Mouse (Mus musculus): ENCODE data around the gene Obox2. TPM values are rescaled to one million over a fixed set of nuclear protein-coding genes. Genes with fewer than 3 reads are reported as not detected.
"Not testable (repeated sequence)": the region's sequence is repeated elsewhere in the genome, so short reads cannot be mapped to it uniquely, and the experiment has no call there.

The Obox2 gene
- not detected in 2 replicates for polyA plus RNA-seq (2012; ENCODE audit: insufficient read depth, insufficient read length, missing spikeins)

- H3K27ac ChIP-seq (ENCODE audit: insufficient read depth, low read depth, low read length); H3K4me1 ChIP-seq (ENCODE audit: control insufficient read depth, insufficient read depth, low read length); H3K4me3 ChIP-seq (ENCODE audit: insufficient read depth, low read length): not testable (repeated sequence)
These were observed at the start of gene Obox2, which contains the start of gene Obox1 for GRCm38 (mm10) chr7:15388421-15388998. Obox2 (plus strand) TSS chr7:15388721. Obox1 (plus strand) TSS chr7:15388948.

- H3K27ac ChIP-seq (ENCODE audit: insufficient read depth, low read depth, low read length); H3K4me3 ChIP-seq (ENCODE audit: insufficient read depth, low read length); H3K4me1 ChIP-seq (ENCODE audit: control insufficient read depth, insufficient read depth, low read length): not testable (repeated sequence)
These were observed 10.8 kb downstream of the Obox2 start for GRCm38 (mm10) chr7:15399147-15399874.

- not testable (repeated sequence) for H3K27ac ChIP-seq (ENCODE audit: insufficient read depth, low read depth, low read length); H3K4me1 ChIP-seq (ENCODE audit: control insufficient read depth, insufficient read depth, low read length); H3K4me3 ChIP-seq (ENCODE audit: insufficient read depth, low read length)
These were observed 18.3 kb downstream of the Obox2 start for GRCm38 (mm10) chr7:15406816-15407215.

DNA sequence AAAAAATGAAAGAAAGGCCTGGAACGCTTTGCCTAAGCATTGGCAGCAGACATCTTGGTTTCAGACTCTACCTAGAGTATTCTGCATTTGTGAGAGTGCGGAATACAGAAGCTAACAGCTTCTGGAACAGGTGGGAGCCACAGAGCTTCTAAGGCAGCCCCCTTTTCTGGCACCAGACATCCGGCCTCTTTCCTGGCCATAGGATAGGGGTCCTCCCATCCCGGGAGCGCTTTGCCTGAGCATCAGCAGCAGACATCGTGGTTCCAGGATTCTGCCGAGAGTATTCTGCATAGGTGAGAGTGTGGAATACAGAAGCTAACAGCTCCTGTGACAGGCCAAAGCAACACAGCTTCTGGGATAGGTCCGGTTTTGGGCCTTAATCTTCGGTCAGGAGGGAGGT, 29.5 kb downstream of the Obox2 start:
- not testable (repeated sequence) for H3K27ac ChIP-seq (ENCODE audit: insufficient read depth, low read depth, low read length); H3K4me1 ChIP-seq (ENCODE audit: control insufficient read depth, insufficient read depth, low read length); H3K4me3 ChIP-seq (ENCODE audit: insufficient read depth, low read length)

- H3K4me1 ChIP-seq (ENCODE audit: control insufficient read depth, insufficient read depth, low read length); H3K27ac ChIP-seq (ENCODE audit: insufficient read depth, low read depth, low read length); H3K4me3 ChIP-seq (ENCODE audit: insufficient read depth, low read length): not testable (repeated sequence)
These were observed 37.0 kb downstream of the Obox2 start for GRCm38 (mm10) chr7:15425537-15425936.

Other genes starting within 250 kb of the Obox2 start
- not detected in 2 replicates for gene Obox1, start 227 bp downstream of the Obox2 start, polyA plus RNA-seq (2012; ENCODE audit: insufficient read depth, insufficient read length, missing spikeins)

Measured in bone marrow macrophage, adult 2 months (primary cell).